10 mouse cellular contexts compared by ENCODE assay signal in genomic region chr3:81483363-81483762, GRCm38 (mm10).
A peak's percentile ranks its signal among the peaks of the same experiment; 100 is the strongest.
DNase-seq lines count a peak whose midpoint lies in the region; ATAC-seq and TF ChIP-seq lines count a peak whose summit lies in the region.
"Had no signal": no experiment of that assay in that cellular context is flagged by ENCODE, and none has a peak within 500 bp of the region (broad histone marks: within the 10 kb centered on the region; RNA-seq: fewer than 3 reads in every experiment).

No protein-coding gene starts in this region.

- H3K36me3 ChIP-seq in kidney, embryonic 14.5 days (ENCODE audit: control insufficient read depth, insufficient read depth, low read length), result no peaks in the 10 kb centered on the region
- H3K36me3 ChIP-seq: liver, embryonic 13.5 days had no signal

- no peak overlapping the region for H3K4me3 ChIP-seq in layer of hippocampus, adult 2 months
- no peak overlapping the region for H3K4me3 ChIP-seq in kidney, embryonic 14.5 days (ENCODE audit: low read length)
- H3K4me3 ChIP-seq: liver, embryonic 13.5 days had no signal

- H3K9me3 ChIP-seq in kidney, embryonic 14.5 days (ENCODE audit: control insufficient read depth, low read length), result no peaks in the 10 kb centered on the region
- H3K9me3 ChIP-seq: liver, embryonic 13.5 days had no signal

- H3K4me1 ChIP-seq in kidney, embryonic 14.5 days (ENCODE audit: control insufficient read depth, insufficient read depth, low read length), result no peaks in the 10 kb centered on the region
- H3K4me1 ChIP-seq: liver, embryonic 13.5 days had no signal

- H3K27ac ChIP-seq in layer of hippocampus, adult 2 months, result no peak overlapping the region
- no peak overlapping the region for H3K27ac ChIP-seq in kidney, embryonic 14.5 days (ENCODE audit: low read depth, low read length)
- H3K27ac ChIP-seq: liver, embryonic 13.5 days had no signal

- intact Hi-C loops in left cerebral cortex, postnatal 14 days (cut with DNase I), result loop anchor here (5.0 kb wide), 1 partner anchor 446 kb away; the partner anchor contains the start of gene Pdgfc

- 54% methylated on average over 2 of the region's 2 CpGs for WGBS in kidney, embryonic 14.5 days

- no peak overlapping the region for H3K4me2 ChIP-seq in kidney, embryonic 14.5 days (replicated peaks; ENCODE audit: low read depth, low read length)
- H3K4me2 ChIP-seq: liver, embryonic 13.5 days had no signal

- DNase-seq in cerebellum, postnatal 14 days, result peak; percentile 38 to 45
- DNase-seq in cerebellum, adult 9-11 months, result no peak
- no peak for DNase-seq in layer of hippocampus, adult 2 months (ENCODE audit: low spot score in 2 of 2)
- no peak for DNase-seq in layer of hippocampus, postnatal 10 days (ENCODE audit: low spot score in 2 of 2)
- peak; percentile 23 for DNase-seq in MN1 (ENCODE audit: low spot score)
- DNase-seq in B cell, adult 2 months, result no peak
- no peak for DNase-seq in left cerebral cortex, postnatal 14 days (ENCODE audit: low spot score in 2 of 2)
- DNase-seq: heart, adult 11 months; liver, embryonic 13.5 days had no signal

- H3K27me3 ChIP-seq in kidney, embryonic 14.5 days (ENCODE audit: control insufficient read depth, insufficient read depth, low read length), result no peaks in the 10 kb centered on the region
- H3K27me3 ChIP-seq: liver, embryonic 13.5 days had no signal

- ATAC-seq in kidney, embryonic 14.5 days (ENCODE audit: low FRiP score, low TSS enrichment), result peak; percentile 79; the same call in 1 of the 2 replicates

- no peak overlapping the region for H3K9ac ChIP-seq in kidney, embryonic 14.5 days (ENCODE audit: low read depth, low read length)
- H3K9ac ChIP-seq: liver, embryonic 13.5 days had no signal

- peak; percentile 48 for TF ChIP-seq CTCF in layer of hippocampus, adult 2 months (conservative IDR thresholded peaks at IDR 0.05)

Comparison
In these comparisons a context has a peak if more than half of its experiments do, and no peak if none do; other contexts are left out.
1. DNase-seq: peak in cerebellum, postnatal 14 days (2 of 2) and MN1 (single experiment); none in cerebellum, adult 9-11 months (single experiment), layer of hippocampus, adult 2 months (0 of 2), layer of hippocampus, postnatal 10 days (0 of 2), B cell, adult 2 months (0 of 2) and left cerebral cortex, postnatal 14 days (0 of 2).